Mouse (Mus musculus): ENCODE results near the gene Nicn1.

DNA sequence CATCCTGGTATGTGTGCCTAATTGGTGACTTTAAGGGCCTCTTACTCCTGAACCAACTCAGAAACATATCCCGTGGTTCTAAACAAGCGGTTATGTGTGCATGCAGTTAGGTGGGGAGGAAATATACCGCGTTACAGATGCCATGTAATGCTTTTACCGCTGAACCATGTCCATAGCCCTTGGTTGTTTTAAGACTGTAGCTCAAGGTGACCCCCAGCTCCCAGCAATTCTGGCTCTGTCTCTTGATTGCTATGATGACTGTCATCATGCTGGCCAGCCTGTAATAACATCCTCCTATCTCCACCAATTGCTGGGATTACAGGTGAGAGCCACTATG, 50.9 kb downstream of the Nicn1 start:
- TF ChIP-seq CTCF (IDR thresholded peaks at IDR 0.05) (no peak), POLR2A (IDR thresholded peaks at IDR 0.05; ENCODE audit: insufficient read depth, low read depth, low read length) (no peak), EP300 (IDR thresholded peaks at IDR 0.05; ENCODE audit: insufficient read depth, low read depth, low read length) (no peak)
